Mouse (Mus musculus) spleen, adult 10 weeks (tissue): ENCODE results near the gene Rabl3. TPM values are rescaled to one million over a fixed set of nuclear protein-coding genes. Genes with fewer than 3 reads are reported as not detected.

Experiments
- polyA plus RNA-seq: library from polyadenylated mRNA; stranded (reverse); fragments of 350-450 nt; fragmentation: Illumina TruSeq; extraction: RNeasy Lipid Tissue Mini Kit (QIAGEN cat#74804); gene quantifications from one replicate; pipeline ENCODE4 v1.2.3, GENCODE M21; 2015; ENCODE audit warnings: low replicate concordance; ENCODE audit not compliant: insufficient read depth

The Rabl3 gene
- 15.1 TPM for polyA plus RNA-seq

GRCm38 (mm10) chr16:37539611-37540580, at the start of gene Rabl3, which contains the start of gene Gtf2e1:
Gene Rabl3 (plus strand): TSS chr16:37539885.
Gene Gtf2e1 (minus strand): TSS chr16:37539789.

GRCm38 (mm10) chr16:37579994-37580393, 40.3 kb downstream of the Rabl3 start, which contains the start of gene Hgd:
Gene Hgd (plus strand): TSS chr16:37580153.

Other genes starting within 250 kb of the Rabl3 start
- not detected for gene Stxbp5l, start 154.9 kb upstream of the Rabl3 start, polyA plus RNA-seq
- gene Gtf2e1, start 96 bp upstream of the Rabl3 start, polyA plus RNA-seq: 19.8 TPM
- 0.37 TPM for gene Hgd, start 40.3 kb downstream of the Rabl3 start, polyA plus RNA-seq
- 46.6 TPM for gene Ndufb4, start 114.6 kb downstream of the Rabl3 start, polyA plus RNA-seq
- gene Fstl1, start 237.0 kb downstream of the Rabl3 start, polyA plus RNA-seq: 44.0 TPM